Mouse (Mus musculus): Measurements from ENCODE around the gene Brd4. TPM values are rescaled to one million over a fixed set of nuclear protein-coding genes. Genes with fewer than 3 reads are reported as not detected.

The Brd4 gene
- polyA plus RNA-seq, 1 experiment from 2014 or later, result 132 TPM

- Histone ChIP-seq H3K36me3 (ENCODE audit: control insufficient read depth, insufficient read depth, low read length) (no peaks in the 10 kb centered on the region), H3K9ac (ENCODE audit: low read depth, low read length) (no peak overlapping the region), H3K4me3 (ENCODE audit: low read length) (no peak overlapping the region), H3K9me3 (ENCODE audit: control insufficient read depth, low read length) (no peaks in the 10 kb centered on the region), H3K4me2 (replicated peaks; ENCODE audit: low read depth, low read length) (no peak overlapping the region), H3K27ac (ENCODE audit: low read depth, low read length) (no peak overlapping the region), H3K27me3 (ENCODE audit: control insufficient read depth, insufficient read depth, low read length) (no peaks in the 10 kb centered on the region), H3K4me1 (ENCODE audit: control insufficient read depth, insufficient read depth, low read length) (peaks cover 5% of the 10 kb centered on the region; the same call in 1 of the 2 replicates)
- no peak for ATAC-seq (ENCODE audit: low FRiP score, low TSS enrichment)
- WGBS, result 91% methylated on average over 3 of the region's 3 CpGs
Measured at GRCm38 (mm10) chr17:32268540-32268960, 16.0 kb downstream of the Brd4 start.

- Histone ChIP-seq H3K9me3 (ENCODE audit: control insufficient read depth, low read length) (no peaks in the 10 kb centered on the region), H3K4me2 (replicated peaks; ENCODE audit: low read depth, low read length) (no peak overlapping the region), H3K4me3 (ENCODE audit: low read length) (no peak overlapping the region), H3K27ac (ENCODE audit: low read depth, low read length) (no peak overlapping the region), H3K9ac (ENCODE audit: low read depth, low read length) (no peak overlapping the region), H3K4me1 (ENCODE audit: control insufficient read depth, insufficient read depth, low read length) (peaks cover 5% of the 10 kb centered on the region; the same call in 1 of the 2 replicates), H3K27me3 (ENCODE audit: control insufficient read depth, insufficient read depth, low read length) (no peaks in the 10 kb centered on the region), H3K36me3 (ENCODE audit: control insufficient read depth, insufficient read depth, low read length) (no peaks in the 10 kb centered on the region)
- 91% methylated on average over 2 of the region's 2 CpGs for WGBS
- no peak for ATAC-seq (ENCODE audit: low FRiP score, low TSS enrichment)
Measured at GRCm38 (mm10) chr17:32268096-32268495, 16.4 kb downstream of the Brd4 start.

- no peak overlapping the region for H3K27ac ChIP-seq (ENCODE audit: low read depth, low read length)
- H3K9me3 ChIP-seq (ENCODE audit: control insufficient read depth, low read length), result no peaks in the 10 kb centered on the region
- no peaks in the 10 kb centered on the region for H3K27me3 ChIP-seq (ENCODE audit: control insufficient read depth, insufficient read depth, low read length)
- H3K9ac ChIP-seq (ENCODE audit: low read depth, low read length), result no peak overlapping the region
- WGBS, result 94% methylated on average over 1 of the region's 1 CpGs
- H3K4me1 ChIP-seq (ENCODE audit: control insufficient read depth, insufficient read depth, low read length), result peaks cover 5% of the 10 kb centered on the region; the same call in 1 of the 2 replicates
- no peak for ATAC-seq (ENCODE audit: low FRiP score, low TSS enrichment)
- H3K4me2 ChIP-seq (replicated peaks; ENCODE audit: low read depth, low read length), result no peak overlapping the region
- no peak overlapping the region for H3K4me3 ChIP-seq (ENCODE audit: low read length)
- no peaks in the 10 kb centered on the region for H3K36me3 ChIP-seq (ENCODE audit: control insufficient read depth, insufficient read depth, low read length)
Measured at GRCm38 (mm10) chr17:32267617-32268016, 16.9 kb downstream of the Brd4 start.

GRCm38 (mm10) chr17:32263672-32264071, 20.9 kb downstream of the Brd4 start:
- 95% methylated on average over 2 of the region's 2 CpGs for WGBS
- no peak overlapping the region for H3K4me2 ChIP-seq (replicated peaks; ENCODE audit: low read depth, low read length)
- no peak overlapping the region for H3K4me3 ChIP-seq (ENCODE audit: low read length)
- H3K9ac ChIP-seq (ENCODE audit: low read depth, low read length), result no peak overlapping the region
- H3K4me1 ChIP-seq (ENCODE audit: control insufficient read depth, insufficient read depth, low read length), result no peaks in the 10 kb centered on the region
- no peaks in the 10 kb centered on the region for H3K36me3 ChIP-seq (ENCODE audit: control insufficient read depth, insufficient read depth, low read length)
- no peak for ATAC-seq (ENCODE audit: low FRiP score, low TSS enrichment)
- H3K9me3 ChIP-seq (ENCODE audit: control insufficient read depth, low read length), result no peaks in the 10 kb centered on the region
- no peak overlapping the region for H3K27ac ChIP-seq (ENCODE audit: low read depth, low read length)
- no peaks in the 10 kb centered on the region for H3K27me3 ChIP-seq (ENCODE audit: control insufficient read depth, insufficient read depth, low read length)

- Histone ChIP-seq H3K27ac (ENCODE audit: low read depth, low read length) (no peak overlapping the region), H3K36me3 (ENCODE audit: control insufficient read depth, insufficient read depth, low read length) (no peaks in the 10 kb centered on the region), H3K4me2 (replicated peaks; ENCODE audit: low read depth, low read length) (no peak overlapping the region), H3K27me3 (ENCODE audit: control insufficient read depth, insufficient read depth, low read length) (no peaks in the 10 kb centered on the region), H3K9ac (ENCODE audit: low read depth, low read length) (no peak overlapping the region), H3K4me3 (ENCODE audit: low read length) (no peak overlapping the region), H3K4me1 (ENCODE audit: control insufficient read depth, insufficient read depth, low read length) (no peaks in the 10 kb centered on the region), H3K9me3 (ENCODE audit: control insufficient read depth, low read length) (no peaks in the 10 kb centered on the region)
- WGBS, result 90% methylated on average over 8 of the region's 8 CpGs
- no peak for ATAC-seq (ENCODE audit: low FRiP score, low TSS enrichment)
Measured at GRCm38 (mm10) chr17:32262831-32263559, 21.5 kb downstream of the Brd4 start.

- no peak for ATAC-seq (ENCODE audit: low FRiP score, low TSS enrichment)
- Histone ChIP-seq H3K36me3 (ENCODE audit: control insufficient read depth, insufficient read depth, low read length) (no peaks in the 10 kb centered on the region), H3K4me3 (ENCODE audit: low read length) (no peak overlapping the region), H3K9me3 (ENCODE audit: control insufficient read depth, low read length) (no peaks in the 10 kb centered on the region), H3K9ac (ENCODE audit: low read depth, low read length) (no peak overlapping the region), H3K27ac (ENCODE audit: low read depth, low read length) (no peak overlapping the region), H3K4me1 (ENCODE audit: control insufficient read depth, insufficient read depth, low read length) (no peaks in the 10 kb centered on the region), H3K27me3 (ENCODE audit: control insufficient read depth, insufficient read depth, low read length) (no peaks in the 10 kb centered on the region), H3K4me2 (replicated peaks; ENCODE audit: low read depth, low read length) (no peak overlapping the region)
- 93% methylated on average over 2 of the region's 2 CpGs for WGBS
Measured at GRCm38 (mm10) chr17:32258869-32259268, 25.7 kb downstream of the Brd4 start.

- no peak overlapping the region for H3K4me2 ChIP-seq (replicated peaks; ENCODE audit: low read depth, low read length)
- H3K4me1 ChIP-seq (ENCODE audit: control insufficient read depth, insufficient read depth, low read length), result no peaks in the 10 kb centered on the region
- H3K27ac ChIP-seq (ENCODE audit: low read depth, low read length), result no peak overlapping the region
- ATAC-seq (ENCODE audit: low FRiP score, low TSS enrichment), result no peak
- H3K36me3 ChIP-seq (ENCODE audit: control insufficient read depth, insufficient read depth, low read length), result no peaks in the 10 kb centered on the region
- H3K9me3 ChIP-seq (ENCODE audit: control insufficient read depth, low read length), result no peaks in the 10 kb centered on the region
- no peak overlapping the region for H3K9ac ChIP-seq (ENCODE audit: low read depth, low read length)
- 76% methylated on average over 6 of the region's 6 CpGs for WGBS
- H3K27me3 ChIP-seq (ENCODE audit: control insufficient read depth, insufficient read depth, low read length), result no peaks in the 10 kb centered on the region
- no peak overlapping the region for H3K4me3 ChIP-seq (ENCODE audit: low read length)
Measured at GRCm38 (mm10) chr17:32257944-32258343, 26.6 kb downstream of the Brd4 start.

GRCm38 (mm10) chr17:32257452-32257851, 27.1 kb downstream of the Brd4 start:
- no peaks in the 10 kb centered on the region for H3K4me1 ChIP-seq (ENCODE audit: control insufficient read depth, insufficient read depth, low read length)
- H3K27me3 ChIP-seq (ENCODE audit: control insufficient read depth, insufficient read depth, low read length), result no peaks in the 10 kb centered on the region
- H3K27ac ChIP-seq (ENCODE audit: low read depth, low read length), result no peak overlapping the region
- no peak for ATAC-seq (ENCODE audit: low FRiP score, low TSS enrichment)
- no peak overlapping the region for H3K4me2 ChIP-seq (replicated peaks; ENCODE audit: low read depth, low read length)
- 96% methylated on average over 2 of the region's 2 CpGs for WGBS
- no peaks in the 10 kb centered on the region for H3K9me3 ChIP-seq (ENCODE audit: control insufficient read depth, low read length)
- no peak overlapping the region for H3K9ac ChIP-seq (ENCODE audit: low read depth, low read length)
- H3K4me3 ChIP-seq (ENCODE audit: low read length), result no peak overlapping the region
- H3K36me3 ChIP-seq (ENCODE audit: control insufficient read depth, insufficient read depth, low read length), result no peaks in the 10 kb centered on the region

GRCm38 (mm10) chr17:32256896-32257295, 27.6 kb downstream of the Brd4 start:
- no peak overlapping the region for H3K9ac ChIP-seq (ENCODE audit: low read depth, low read length)
- no peak for ATAC-seq (ENCODE audit: low FRiP score, low TSS enrichment)
- H3K4me2 ChIP-seq (replicated peaks; ENCODE audit: low read depth, low read length), result no peak overlapping the region
- no peak overlapping the region for H3K4me3 ChIP-seq (ENCODE audit: low read length)
- H3K9me3 ChIP-seq (ENCODE audit: control insufficient read depth, low read length), result no peaks in the 10 kb centered on the region
- 92% methylated on average over 2 of the region's 2 CpGs for WGBS
- no peaks in the 10 kb centered on the region for H3K36me3 ChIP-seq (ENCODE audit: control insufficient read depth, insufficient read depth, low read length)
- H3K27ac ChIP-seq (ENCODE audit: low read depth, low read length), result no peak overlapping the region
- H3K27me3 ChIP-seq (ENCODE audit: control insufficient read depth, insufficient read depth, low read length), result no peaks in the 10 kb centered on the region
- H3K4me1 ChIP-seq (ENCODE audit: control insufficient read depth, insufficient read depth, low read length), result no peaks in the 10 kb centered on the region
